Mouse (Mus musculus) embryonic fibroblast, embryonic 13.5 days (primary cell): ENCODE results near the gene Gpx8. TPM values are rescaled to one million over a fixed set of nuclear protein-coding genes. Genes with fewer than 3 reads are reported as not detected.
A peak's percentile ranks its signal among the peaks of the same experiment; 100 is the strongest.

Source experiments
- H3K27ac ChIP-seq: 2 replicates; pipeline ENCODE4 v1.5.1; 2012; ENCODE audit warnings: low read length, control low read depth, inconsistent platforms; ENCODE audit not compliant: insufficient read depth
- H3K4me1 ChIP-seq: 2 replicates; pipeline ENCODE4 v1.6.1; 2011; ENCODE audit warnings: low read length; ENCODE audit not compliant: control insufficient read depth, insufficient read depth
- H3K4me3 ChIP-seq: 2 replicates; pipeline ENCODE4 v1.5.1; 2011; ENCODE audit warnings: mild to moderate bottlenecking, control low read depth, low read length; ENCODE audit not compliant: insufficient read depth
- CTCF ChIP-seq: IDR thresholded peaks from 2 replicates; pipeline ENCODE4 v1.5.1; 2011; ENCODE audit warnings: mild to moderate bottlenecking, control low read depth, low read length, moderate library complexity, borderline replicate concordance; ENCODE audit not compliant: insufficient read depth
- POLR2A ChIP-seq: IDR thresholded peaks from 2 replicates; pipeline ENCODE4 v1.6.1; 2011; ENCODE audit warnings: low read depth, mild to moderate bottlenecking, control low read depth, low read length, moderate library complexity
- polyA plus RNA-seq: library from polyadenylated mRNA; stranded (reverse); fragments of >200 nt; gene quantifications from 2 replicates; pipeline ENCODE4 v1.2.4, GENCODE M21; 2011; ENCODE audit warnings: low read depth; ENCODE audit not compliant: missing spikeins, insufficient read length

Gene Gpx8
- polyA plus RNA-seq, 1 experiment, result 313 TPM

- TF ChIP-seq POLR2A (no peak), CTCF (no peak)
- no peak overlapping the region for H3K27ac ChIP-seq
- H3K4me1 ChIP-seq, result 0 out of 2 replicates have a peak, but pooled peaks cover 2% of the 10 kb centered on the region
- peak overlapping the region; percentile 36 for H3K4me3 ChIP-seq
Observed at GRCm38 (mm10) chr13:112998427-112999201, 47.6 kb downstream of the Gpx8 start.

GRCm38 (mm10) chr13:112997369-112997768 is 48.8 kb downstream of the Gpx8 start:
- TF ChIP-seq CTCF, result no peak
- TF ChIP-seq POLR2A, result no peak
- no peak overlapping the region for H3K4me3 ChIP-seq
- 0 out of 2 replicates have a peak, but pooled peaks cover 2% of the 10 kb centered on the region for H3K4me1 ChIP-seq
- H3K27ac ChIP-seq, result no peak overlapping the region

- Histone ChIP-seq H3K27ac (no peak overlapping the region), H3K4me1 (0 out of 2 replicates have a peak, but pooled peaks cover 2% of the 10 kb centered on the region), H3K4me3 (no peak overlapping the region)
- TF ChIP-seq POLR2A, result no peak
- TF ChIP-seq CTCF, result no peak
Observed at GRCm38 (mm10) chr13:112996407-112996806, 49.8 kb downstream of the Gpx8 start.

GRCm38 (mm10) chr13:112994191-112994590 is 52.0 kb downstream of the Gpx8 start:
- H3K27ac ChIP-seq, result no peak overlapping the region
- no peak overlapping the region for H3K4me3 ChIP-seq
- TF ChIP-seq CTCF (peak; percentile 84), POLR2A (no peak)
- H3K4me1 ChIP-seq, result peaks cover under 1% of the 10 kb centered on the region; the same call in 1 of the 2 replicates

- Histone ChIP-seq H3K4me3 (peak within 1 kb of the TSS; percentile 20; the same call in 1 of the 2 replicates), H3K27ac (no peak within 1 kb of the TSS), H3K4me1 (no peaks in the 10 kb centered on the region; the same call in 1 of the 2 replicates)
- no peak for TF ChIP-seq POLR2A
- no peak for TF ChIP-seq CTCF
Observed at GRCm38 (mm10) chr13:112993531-112994152, 52.6 kb downstream of the Gpx8 start, which contains the start of gene Mcidas. Gene Mcidas, plus strand, starts transcription at chr13:112993845.

Other genes starting within 250 kb of the Gpx8 start
- 175 and 205 TPM in 2 replicates for gene Plpp1, start 245.6 kb downstream of the Gpx8 start, polyA plus RNA-seq
- 54.5 and 58.5 TPM in 2 replicates for gene Mtrex, start 119.0 kb downstream of the Gpx8 start, polyA plus RNA-seq
- gene Dhx29, start 119.0 kb downstream of the Gpx8 start, polyA plus RNA-seq, result 24.0 and 25.5 TPM in 2 replicates
- 1.2 and 2.6 TPM in 2 replicates for gene Ccno, start 58.6 kb downstream of the Gpx8 start, polyA plus RNA-seq
- gene Mcidas, start 52.6 kb downstream of the Gpx8 start, polyA plus RNA-seq, result not detected in 2 replicates
- gene Cdc20b, start 11.3 kb downstream of the Gpx8 start, polyA plus RNA-seq, result not detected in 2 replicates
- gene Gzma, start 54.6 kb upstream of the Gpx8 start, polyA plus RNA-seq, result not detected in 2 replicates
- 1.1 and 2.5 TPM in 2 replicates for gene Esm1, start 163.2 kb upstream of the Gpx8 start, polyA plus RNA-seq
- gene Gzmk, start 179.5 kb upstream of the Gpx8 start, polyA plus RNA-seq, result not detected in 2 replicates
- 5.4 and 8.4 TPM in 2 replicates for gene BC067074, start 246.7 kb upstream of the Gpx8 start, polyA plus RNA-seq